Mouse (Mus musculus): ENCODE data around the gene Cdk14.

The Cdk14 gene

DNA sequence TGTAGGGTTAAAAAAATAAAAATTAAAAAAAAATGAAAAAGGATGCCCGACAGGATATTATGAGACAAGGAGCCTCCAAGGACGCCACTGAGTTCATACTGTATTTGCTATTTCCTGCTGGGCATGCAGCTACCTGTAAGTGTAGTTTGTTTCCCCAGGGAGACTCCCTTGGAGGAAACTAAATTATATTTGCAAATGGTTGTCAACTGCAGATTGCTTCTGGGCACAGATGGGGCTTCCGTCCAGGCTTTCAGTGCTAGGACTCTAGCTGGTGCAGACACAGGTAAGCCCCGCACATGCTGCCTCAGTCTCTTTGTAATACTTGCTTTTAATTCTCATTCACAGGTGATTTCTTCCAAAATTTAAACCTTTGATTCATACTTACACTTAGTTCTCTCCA, 378.6 kb downstream of the Cdk14 start:
- DNase-seq, result no peak

GRCm38 (mm10) chr5:5039700-5040284, 380.3 kb downstream of the Cdk14 start:
- DNase-seq, result no peak

GRCm38 (mm10) chr5:5033445-5033844, 386.7 kb downstream of the Cdk14 start:
- no peak for DNase-seq

GRCm38 (mm10) chr5:5032847-5033246, 387.3 kb downstream of the Cdk14 start:
- no peak for DNase-seq

DNA sequence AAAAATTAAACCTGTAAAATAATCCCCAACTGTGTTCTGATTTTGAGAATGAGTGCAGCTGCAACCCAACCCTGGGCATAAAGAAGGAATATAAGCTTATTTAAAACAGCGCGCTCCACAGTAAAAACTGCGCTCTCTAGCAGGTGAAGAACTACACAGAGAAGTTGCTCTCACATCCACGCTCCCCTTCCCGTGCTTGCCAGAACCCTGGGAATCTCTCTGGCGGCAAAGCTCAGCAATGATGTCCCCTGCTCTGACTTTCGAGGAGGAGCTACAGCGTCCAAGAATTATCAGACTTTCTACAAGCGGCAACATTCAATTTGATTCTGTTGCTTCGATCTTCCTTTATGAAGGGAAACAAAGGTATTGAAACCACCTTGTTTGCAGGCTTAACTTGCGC, 387.7 kb downstream of the Cdk14 start:
- DNase-seq, result no peak

GRCm38 (mm10) chr5:5030431-5030830, 389.7 kb downstream of the Cdk14 start:
- DNase-seq, result no peak

GRCm38 (mm10) chr5:5018959-5019358, 401.2 kb downstream of the Cdk14 start:
- DNase-seq, result no peak

DNA sequence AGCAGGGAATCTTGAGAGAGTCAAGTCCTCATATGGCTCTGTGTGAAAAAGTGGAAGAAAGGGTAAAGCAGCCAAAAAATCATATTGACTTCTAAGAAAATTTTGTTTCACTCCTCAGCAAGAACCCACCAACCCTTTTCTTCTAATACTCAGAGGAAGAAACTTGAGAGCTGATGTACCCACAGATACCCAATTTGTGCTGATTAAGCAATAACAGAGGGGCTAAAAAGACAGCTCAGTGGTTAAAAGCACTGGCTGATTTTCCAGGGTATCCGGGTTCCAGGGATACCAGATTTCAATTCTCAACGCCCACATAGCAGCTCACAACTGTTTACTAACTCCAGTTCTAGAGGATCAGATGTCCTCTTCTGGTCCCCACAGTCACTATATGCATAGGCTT, 401.9 kb downstream of the Cdk14 start:
- DNase-seq, result no peak

DNA sequence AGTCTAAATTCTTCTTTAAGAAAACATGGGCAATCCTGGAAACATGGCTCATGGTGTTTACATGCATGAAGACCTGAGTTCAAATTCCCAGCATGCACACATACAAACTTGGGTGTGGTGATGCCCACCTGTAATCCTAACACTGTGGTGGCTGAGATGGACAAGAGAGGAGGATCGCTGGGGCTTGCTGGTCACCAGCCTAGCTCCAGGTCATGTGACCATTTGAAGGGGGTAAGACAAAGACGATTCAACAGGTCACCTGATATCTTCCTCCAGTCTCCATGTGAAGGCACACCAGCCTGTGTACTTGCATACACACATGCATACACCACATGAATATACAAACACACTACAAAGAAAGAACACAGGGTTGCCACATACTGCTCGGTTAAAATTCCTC, 406.3 kb downstream of the Cdk14 start:
- DNase-seq, result no peak

DNA sequence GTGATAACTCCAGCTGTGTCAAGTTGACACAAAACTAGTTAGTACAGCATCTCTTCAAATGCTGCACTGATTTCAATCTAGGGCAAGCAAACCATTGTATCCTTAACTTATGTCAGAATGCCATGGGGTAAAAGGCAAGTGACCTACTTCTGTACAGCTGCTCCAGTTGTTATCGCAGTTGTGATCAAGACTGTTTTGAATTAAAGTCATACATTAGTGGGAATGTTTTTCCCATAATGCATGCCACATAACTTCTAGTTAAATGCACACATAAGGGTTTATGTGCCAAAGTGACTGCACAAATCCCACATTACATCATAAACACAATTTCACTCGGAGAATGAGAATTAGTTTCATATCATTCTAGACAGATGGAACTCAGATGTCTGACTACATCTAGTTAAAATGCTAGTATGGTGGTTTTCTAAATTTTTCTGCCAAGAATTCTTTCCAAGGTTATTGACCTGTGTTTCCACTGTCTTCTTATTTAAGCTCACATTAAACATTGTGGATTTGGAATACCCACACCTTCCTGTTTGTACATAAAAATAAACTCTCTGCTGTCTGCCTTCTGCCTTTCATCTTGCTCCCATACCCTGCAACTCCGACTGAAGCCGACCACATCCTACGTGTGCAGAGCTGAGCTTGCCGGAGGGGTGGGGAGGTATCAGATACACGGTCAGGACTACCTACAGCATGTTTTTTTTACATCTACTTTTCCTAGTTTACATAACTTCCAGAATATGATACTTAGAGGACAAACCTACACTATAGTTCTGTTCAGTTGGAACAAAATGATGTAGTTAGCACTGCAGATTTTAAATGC, 407.4 kb downstream of the Cdk14 start:
- no peak for DNase-seq

DNA sequence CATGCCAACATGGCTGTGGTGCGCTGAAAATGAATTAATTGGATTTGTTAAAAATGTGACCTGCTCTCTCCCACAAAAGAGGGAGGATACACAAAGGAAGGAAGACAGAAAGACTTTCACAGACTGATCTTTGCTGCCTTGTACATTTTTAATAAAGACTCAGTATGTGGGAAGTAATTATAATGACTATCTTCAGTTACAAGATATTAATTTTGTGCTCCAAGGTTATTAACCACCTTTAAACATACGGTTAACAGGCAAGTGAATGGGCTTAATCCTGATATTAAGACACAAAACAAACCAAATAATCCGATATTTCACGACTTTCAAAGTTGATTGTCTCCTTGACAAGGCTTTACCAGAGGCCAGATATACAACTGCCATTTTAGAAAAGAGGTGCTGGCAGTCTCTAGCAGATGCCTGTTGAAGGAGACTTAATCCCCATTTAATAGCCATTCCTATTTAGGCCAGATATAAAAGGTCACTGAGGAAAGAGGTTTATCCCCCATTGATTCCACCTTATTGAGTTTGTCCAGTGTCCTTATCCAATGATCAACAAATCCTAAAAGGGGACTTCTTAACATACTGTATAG, 411.9 kb downstream of the Cdk14 start:
- no peak for DNase-seq

DNA sequence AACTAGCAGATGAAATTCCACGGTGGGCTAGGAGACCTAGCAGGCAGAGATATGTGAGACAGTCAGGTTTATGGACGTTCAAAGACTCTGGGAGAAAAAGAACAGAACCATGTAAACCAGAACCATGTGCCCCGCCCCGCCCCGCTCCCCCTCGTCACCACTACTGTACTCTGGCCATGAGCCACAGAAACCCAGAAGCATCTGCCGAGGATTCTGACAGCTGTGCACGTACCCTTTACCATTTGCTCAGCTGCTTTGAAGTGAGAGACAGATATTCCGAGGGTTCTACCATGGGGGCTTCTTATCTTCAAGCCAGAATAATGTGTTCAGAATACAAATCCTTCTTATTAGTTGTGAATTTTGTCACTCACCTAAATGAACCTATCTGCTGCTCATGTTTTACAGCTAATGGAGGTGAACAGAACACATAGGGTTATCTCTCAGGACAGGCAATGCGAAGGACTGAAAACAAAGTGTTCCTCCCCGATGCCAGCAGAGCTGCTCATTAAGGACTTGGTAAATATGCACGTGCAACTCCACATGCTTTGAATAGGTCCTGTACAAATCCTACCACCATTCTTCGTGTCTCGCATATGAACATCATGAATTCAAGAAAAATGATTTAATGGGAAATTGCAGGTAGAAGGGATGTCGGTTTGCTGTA, 412.5 kb downstream of the Cdk14 start:
- no peak for DNase-seq

GRCm38 (mm10) chr5:5005633-5006032, 414.5 kb downstream of the Cdk14 start:
- no peak for DNase-seq

- no peak for DNase-seq
These were observed 415.4 kb downstream of the Cdk14 start for GRCm38 (mm10) chr5:5004740-5005139.

GRCm38 (mm10) chr5:4993192-4993601, 426.9 kb downstream of the Cdk14 start:
- peak; percentile 7 for DNase-seq

DNA sequence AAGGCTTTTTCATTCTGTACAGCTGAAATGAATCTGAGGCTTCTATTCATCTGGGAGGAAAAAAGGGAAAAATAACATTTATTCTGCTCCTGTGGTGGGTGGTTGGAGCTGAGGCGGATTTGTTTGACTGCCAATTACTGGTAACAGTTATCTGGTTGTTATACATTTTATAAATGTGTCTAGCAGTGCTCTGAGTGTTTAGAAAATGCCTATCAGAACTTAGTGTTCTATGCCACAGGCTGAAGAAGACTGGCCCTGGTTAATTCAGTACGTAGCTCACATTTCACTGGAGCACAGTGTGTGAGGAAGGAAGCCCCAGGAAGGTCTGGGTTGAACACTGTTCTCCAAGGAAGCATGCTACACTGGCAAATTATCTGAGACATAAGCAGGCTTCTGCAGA, 429.1 kb downstream of the Cdk14 start:
- DNase-seq, result no peak

DNA sequence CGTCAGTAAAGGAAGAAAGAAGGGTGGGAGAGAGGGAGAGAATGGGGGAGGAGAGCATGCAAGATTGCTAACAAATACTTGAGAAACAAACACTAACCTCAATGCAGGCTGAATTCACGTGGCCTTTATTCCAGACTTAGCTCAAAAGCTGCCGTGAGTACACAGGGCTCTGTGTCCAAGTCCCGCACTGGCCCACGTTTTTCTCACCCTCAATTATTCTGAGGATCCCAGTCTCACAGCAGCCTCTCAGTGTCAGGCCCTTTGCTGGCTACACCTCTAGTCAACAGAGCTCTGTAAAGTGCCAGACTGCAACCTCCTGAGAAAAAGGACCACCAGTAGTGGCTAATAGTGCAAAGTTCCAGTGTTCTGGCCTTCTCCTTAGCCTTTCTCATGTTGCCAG, 429.9 kb downstream of the Cdk14 start:
- DNase-seq, result no peak

DNA sequence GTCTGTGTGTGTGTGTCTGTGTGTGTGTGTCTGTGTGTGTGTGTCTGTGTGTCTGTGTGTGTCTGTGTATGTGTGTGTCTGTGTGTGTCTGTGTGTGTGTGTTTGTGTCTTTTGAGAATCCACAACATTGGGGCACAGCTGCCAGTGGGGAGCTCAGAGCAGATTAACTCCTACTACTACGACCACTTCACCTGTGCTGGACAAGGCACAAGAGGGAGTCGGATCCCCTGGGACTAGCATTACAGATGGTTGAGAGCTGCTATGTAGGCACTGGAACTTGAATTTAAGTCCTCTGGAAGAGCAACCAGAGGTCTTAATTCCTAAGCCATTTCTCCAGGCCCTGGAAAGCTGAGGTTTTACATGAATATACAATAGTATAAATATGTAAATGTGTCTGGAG, 433.9 kb downstream of the Cdk14 start:
- no peak for DNase-seq

DNA sequence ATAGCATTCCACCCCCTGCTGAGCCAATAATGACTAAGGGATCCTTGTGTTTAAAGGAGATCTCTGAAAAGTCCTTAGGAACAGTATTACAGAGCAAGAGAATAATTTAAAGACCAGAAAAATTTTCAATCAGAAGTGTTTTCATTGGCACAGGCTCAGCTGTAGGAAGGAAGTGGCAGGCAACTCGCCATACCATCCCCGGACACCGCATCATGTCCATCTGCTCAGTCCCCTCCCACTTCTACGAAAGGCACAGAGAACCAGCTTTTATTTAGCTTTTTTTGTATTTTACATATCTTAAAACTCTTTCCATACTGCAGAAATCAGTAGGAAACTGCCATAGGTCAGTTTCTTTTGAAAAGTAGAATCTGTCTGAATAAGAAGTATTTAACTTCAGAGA, 440.6 kb downstream of the Cdk14 start:
- DNase-seq, result no peak

GRCm38 (mm10) chr5:4973408-4973807, 446.7 kb downstream of the Cdk14 start:
- DNase-seq, result no peak

GRCm38 (mm10) chr5:4962063-4962610, 458.0 kb downstream of the Cdk14 start:
- DNase-seq, result peak; percentile 44

DNA sequence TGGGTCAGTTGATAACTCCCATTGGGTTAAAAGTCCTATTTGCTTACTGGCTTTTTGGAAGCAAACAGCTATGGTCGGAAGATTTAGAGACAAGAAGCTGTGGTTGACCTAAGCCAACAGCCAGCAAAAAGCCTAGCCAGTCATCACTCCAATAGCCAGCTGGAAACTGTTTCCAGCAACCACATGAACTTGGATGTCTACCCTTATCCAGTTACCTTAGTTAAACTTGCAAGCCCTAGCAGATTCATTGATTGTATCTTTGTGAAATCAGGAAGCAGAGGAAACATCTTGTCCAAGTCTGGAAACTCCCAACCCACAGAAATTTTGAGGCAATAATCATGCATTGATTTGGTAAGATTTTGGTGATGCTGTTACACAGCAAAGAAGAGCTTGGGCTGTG, 458.5 kb downstream of the Cdk14 start:
- DNase-seq, result no peak

GRCm38 (mm10) chr5:4959446-4959845, 460.7 kb downstream of the Cdk14 start:
- no peak for DNase-seq

DNA sequence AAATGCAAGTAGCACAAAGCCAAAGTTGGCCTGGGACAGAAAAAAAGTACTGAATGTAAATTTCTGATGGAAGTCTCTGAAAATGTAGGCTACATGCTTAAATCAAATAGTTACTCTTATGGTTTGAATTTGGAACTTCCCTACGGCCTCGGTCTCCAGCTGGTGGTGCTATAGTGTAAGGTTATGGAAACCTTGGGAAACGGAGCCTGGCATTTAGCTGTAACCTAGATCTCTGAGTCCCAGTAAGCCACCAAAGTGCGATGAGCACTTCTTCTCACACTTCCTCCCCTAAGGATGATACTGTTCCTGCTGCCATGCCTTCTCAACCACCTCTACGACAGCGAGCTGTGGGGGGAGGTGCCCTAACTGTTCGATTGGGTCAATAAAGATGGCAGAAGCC, 464.1 kb downstream of the Cdk14 start:
- no peak for DNase-seq

Data from cerebellum, adult 9-11 months (tissue).